Mouse (Mus musculus) embryo, embryonic 11 days (tissue): ENCODE measurements at regions not wholly inside any gene's neighbourhood (a gene's known extent, or its start where the extent isn't known, plus 50 kb on each side); places are given as distances from the start of the nearest gene placed in this dataset.

Source experiments
- DNase-seq: peaks from one replicate; pipeline ENCODE4 v3.0.0-alpha.2; 2015

DNA sequence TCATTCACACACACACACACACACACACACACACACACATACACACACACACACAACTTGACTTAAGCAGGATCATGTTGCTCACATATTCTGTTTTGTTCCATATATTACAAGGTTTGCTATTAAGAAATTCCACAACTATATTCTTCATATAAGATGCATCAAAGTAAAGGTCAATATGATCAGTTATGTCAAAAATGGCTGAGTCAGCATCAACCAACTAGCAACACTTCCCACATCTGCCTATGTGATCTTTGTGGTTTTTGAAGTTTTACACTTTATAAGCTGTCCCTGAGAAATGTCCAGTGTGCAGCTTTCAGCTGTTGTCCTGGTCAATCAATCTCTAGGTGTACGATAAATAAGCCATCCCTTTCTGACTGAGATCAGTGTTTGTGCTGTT is 1339.3 kb upstream of the Dsel start:
- no peak for DNase-seq

DNA sequence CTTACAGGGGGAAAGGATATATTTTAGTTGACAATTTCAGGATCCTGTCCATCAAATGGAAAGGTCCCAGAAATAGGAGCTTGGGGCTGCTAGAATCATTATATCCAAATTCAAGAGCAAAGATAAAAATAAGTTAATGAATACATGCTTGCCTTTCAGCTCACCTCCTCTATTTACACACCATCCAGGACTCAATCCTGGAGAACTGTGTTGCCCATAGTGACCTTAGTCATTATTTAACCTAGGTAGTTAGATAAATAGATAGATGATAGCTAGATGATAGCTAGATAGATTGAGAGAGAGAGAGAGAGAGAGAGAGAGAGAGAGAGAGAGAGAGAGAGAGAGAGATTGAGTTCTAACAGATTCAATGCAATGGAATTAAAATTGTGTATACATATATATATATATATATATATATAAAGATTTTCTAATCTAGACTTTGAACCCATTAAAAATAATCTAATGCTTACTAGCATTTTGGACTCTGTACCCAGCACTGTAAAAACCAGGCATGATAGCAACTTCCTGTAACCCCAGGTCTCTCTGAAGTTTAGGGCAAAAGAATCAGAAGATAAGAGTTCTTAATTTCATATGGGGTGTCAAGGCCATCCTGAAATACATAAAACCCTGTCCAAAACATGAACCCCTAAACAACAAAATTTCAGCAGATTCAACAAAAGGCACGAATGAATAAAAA is 1329.5 kb upstream of the Dsel start:
- DNase-seq, result no peak

DNA sequence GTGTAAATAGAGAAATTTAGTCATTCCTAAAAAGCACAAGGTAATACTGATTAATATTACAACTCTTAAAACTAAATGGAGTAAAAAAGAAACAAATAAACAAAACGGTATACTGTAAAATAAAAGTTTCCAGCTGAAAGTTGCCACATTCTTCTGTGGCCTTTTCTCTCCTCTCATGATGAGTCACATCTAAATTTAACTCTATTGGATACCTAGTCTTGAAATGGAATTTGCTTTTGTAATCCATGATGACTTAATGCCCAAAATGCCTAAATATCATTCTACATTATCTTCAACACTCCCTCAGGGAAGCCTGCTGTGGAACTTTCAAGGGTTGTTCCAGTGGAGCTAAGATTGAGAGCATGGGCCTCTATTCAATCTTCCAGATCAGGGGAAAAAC is 1298.5 kb upstream of the Dsel start:
- DNase-seq, result no peak
